Mouse (Mus musculus) adrenal gland, adult 18-20 months (tissue): ENCODE results near the gene Cetn4. TPM values are rescaled to one million over a fixed set of nuclear protein-coding genes. Genes with fewer than 3 reads are reported as not detected.

ENCODE experiments used
- total RNA-seq, 2 experiments: library from RNA; stranded (reverse); gene quantifications; 1 replicate in 1 of 2; 2 replicates in 1 of 2; pipeline ENCODE4 v1.2.3; 2021

Cetn4 gene
- total RNA-seq, 2 experiments from 2014 or later, result 3.5 to 6.7 TPM

Other genes with a start within 250 kb of the Cetn4 start
- gene Adad1, start 249.2 kb downstream of the Cetn4 start, total RNA-seq, result not detected
- gene Il2, start 186.7 kb downstream of the Cetn4 start, total RNA-seq, result not detected
- not detected for gene Il21, start 80.1 kb downstream of the Cetn4 start, total RNA-seq
- 1 to 10 TPM; 4.5 to 4.6 TPM for gene Bbs12, start 154 bp downstream of the Cetn4 start, total RNA-seq
- gene Fgf2, start 35.6 kb upstream of the Cetn4 start, total RNA-seq, result 1 to 10 TPM; 2.8 to 8.0 TPM
- 10 to 100 TPM; 43.6 to 51.2 TPM for gene Spata5, start 107.2 kb upstream of the Cetn4 start, total RNA-seq
- 10 to 100 TPM; 15.9 to 18.8 TPM for gene Nudt6, start 107.5 kb upstream of the Cetn4 start, total RNA-seq